Mouse (Mus musculus) thymus, postnatal 0 days (tissue): ENCODE measurements around the gene Auh. TPM values are rescaled to one million over a fixed set of nuclear protein-coding genes. Genes with fewer than 3 reads are reported as not detected.

Experiments
- DNase-seq: peaks from one replicate; pipeline ENCODE4 v3.0.0-alpha.2; 2015; ENCODE audit warnings: low spot score
- polyA plus RNA-seq: library from polyadenylated mRNA; unstranded; fragments of >200 nt; fragmentation: Nextera tagmentation; extraction: Ambion mirVana; gene quantifications from 2 replicates; pipeline ENCODE4 v1.2.1, GENCODE M21; 2015

Auh gene
- polyA plus RNA-seq, 1 experiment from 2014 or later = 82.2 TPM

- DNase-seq = peak; percentile 71
Observed at GRCm38 (mm10) chr13:52924457-52924856, 5.0 kb downstream of the Auh start.

- peak; percentile 74 for DNase-seq
Observed at GRCm38 (mm10) chr13:52921966-52922365, 7.5 kb downstream of the Auh start.

DNA sequence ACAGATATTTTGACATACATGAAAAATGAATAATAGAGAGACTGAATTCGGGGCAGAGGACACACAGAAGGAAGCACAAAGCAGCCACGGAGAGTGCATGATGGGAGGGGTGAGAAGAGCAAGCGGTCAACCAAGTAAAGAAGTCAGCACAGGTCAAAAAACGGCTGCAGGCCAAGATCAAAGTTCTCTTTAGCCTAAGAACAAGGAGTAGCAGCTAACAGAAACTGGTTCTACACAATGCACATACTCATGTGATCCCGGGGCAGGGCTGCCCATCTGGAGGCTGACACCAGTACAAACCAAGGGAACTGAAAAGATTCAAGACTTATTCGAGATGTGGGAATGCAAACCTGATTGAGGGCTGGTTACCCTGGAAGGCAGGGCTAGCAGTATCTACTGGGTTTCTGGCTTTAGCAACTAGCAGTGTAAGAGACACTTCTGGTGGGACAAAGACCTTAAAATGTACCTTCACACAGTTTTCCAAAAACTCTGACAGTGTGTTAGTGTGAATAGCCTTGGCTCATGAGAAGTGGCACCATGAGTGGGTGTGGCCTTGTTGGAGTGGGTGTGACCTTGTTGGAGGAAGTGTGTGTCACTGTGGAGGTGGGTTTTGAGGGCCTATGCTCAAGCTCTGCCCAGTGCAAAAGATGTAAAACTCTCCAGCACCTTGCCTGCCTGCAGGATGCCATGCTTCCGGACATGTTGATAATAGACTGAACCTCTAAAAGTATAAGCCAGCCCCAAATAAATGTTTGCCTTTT is 8.2 kb downstream of the Auh start:
- peak; percentile 34 for DNase-seq

DNA sequence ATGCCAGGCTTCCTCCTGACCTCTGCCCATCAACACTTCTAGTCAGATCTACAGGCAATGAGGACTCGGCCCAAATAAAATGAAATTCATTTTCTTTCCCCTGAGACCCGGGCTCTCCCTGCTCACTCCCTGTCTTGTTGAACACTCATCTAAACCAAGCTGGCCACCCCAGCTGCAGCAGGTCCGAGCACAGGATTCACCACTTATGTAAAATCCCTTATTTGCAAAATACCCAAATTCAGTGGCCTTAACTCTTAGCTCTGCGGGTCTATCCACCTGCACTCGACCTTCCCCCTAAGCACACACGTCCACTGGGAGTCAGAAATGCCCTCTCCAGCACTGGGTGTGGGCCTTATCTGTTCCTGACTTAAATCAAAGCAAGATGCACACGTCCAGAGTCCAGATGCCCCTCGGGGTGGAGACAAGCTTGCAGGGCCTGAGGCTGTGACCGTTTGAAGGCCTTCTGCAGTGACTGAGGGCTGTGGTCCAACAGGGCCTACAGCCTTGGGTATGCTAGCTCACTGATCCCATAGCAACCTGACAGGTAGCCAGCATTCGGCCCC is 9.6 kb downstream of the Auh start:
- DNase-seq = no peak

GRCm38 (mm10) chr13:52918333-52918732 is 11.1 kb downstream of the Auh start:
- DNase-seq = no peak

DNA sequence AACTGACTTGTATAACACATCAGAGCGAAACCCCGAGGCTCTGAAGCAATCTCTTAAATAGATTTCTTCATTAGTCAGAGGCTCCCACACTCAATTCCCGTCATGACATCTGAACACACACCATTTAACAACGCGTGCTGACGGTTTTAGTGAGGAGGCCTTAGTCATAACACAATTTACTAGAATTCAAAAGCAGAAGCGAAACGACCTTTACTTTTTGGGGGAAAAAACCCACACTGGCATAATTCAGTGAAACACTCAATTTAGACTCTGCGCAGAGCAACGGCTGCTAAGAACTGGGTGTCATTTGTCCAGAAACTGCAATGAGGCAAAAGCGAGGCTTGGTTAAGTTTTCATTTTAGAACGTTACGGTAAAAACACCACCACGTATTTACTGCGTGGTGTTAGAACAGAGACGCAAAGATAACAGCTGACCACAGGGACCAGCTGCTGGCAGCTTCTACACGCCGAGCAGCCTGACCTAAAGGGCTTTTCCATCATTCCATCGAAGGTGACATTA is 14.8 kb downstream of the Auh start:
- DNase-seq = no peak

GRCm38 (mm10) chr13:52913926-52914325 is 15.6 kb downstream of the Auh start:
- no peak for DNase-seq

- DNase-seq = no peak
Observed at GRCm38 (mm10) chr13:52912495-52912894, 17.0 kb downstream of the Auh start.

DNA sequence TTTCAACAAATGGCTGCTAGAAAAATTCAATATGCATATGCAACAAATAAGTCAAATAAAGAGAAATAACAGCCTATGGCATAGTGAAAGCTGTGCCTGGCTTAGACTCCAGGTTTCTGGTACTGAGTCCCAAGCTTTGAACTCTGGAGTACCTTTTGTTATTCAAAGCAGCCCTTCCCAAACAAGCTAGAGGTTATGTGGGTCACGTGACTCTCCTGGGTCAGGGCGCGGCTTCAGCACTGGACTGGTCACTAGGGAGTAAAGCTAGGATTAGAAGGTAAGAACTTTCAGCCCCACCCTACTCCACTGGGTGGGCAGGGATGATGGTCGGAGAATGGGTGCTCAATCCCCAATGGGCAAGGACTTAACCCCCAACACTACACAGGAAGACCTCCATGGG is 18.2 kb downstream of the Auh start:
- DNase-seq = no peak

- DNase-seq = no peak
Observed at GRCm38 (mm10) chr13:52906296-52906695, 23.2 kb downstream of the Auh start.

- no peak for DNase-seq
Observed at GRCm38 (mm10) chr13:52904175-52904574, 25.3 kb downstream of the Auh start.

DNA sequence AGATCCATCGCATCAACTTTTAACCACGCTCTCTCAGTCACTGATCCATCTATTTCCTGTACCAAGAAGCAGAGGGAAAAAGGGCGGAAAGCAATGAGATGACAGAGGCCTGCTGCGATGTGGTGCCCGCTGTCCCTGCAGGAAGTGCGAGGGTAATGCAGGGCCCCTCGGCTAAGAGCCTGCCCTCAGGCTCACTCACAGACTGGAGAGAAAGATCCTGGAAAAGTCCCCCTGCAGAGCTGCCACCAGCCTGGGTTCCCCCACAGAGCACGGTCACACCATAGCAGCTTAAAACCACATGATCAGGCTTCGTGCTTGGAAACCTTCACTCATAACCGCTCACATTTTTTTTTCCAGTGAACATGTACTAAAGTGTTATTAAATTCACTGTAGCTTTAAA is 25.7 kb downstream of the Auh start:
- DNase-seq = peak; percentile 52

DNA sequence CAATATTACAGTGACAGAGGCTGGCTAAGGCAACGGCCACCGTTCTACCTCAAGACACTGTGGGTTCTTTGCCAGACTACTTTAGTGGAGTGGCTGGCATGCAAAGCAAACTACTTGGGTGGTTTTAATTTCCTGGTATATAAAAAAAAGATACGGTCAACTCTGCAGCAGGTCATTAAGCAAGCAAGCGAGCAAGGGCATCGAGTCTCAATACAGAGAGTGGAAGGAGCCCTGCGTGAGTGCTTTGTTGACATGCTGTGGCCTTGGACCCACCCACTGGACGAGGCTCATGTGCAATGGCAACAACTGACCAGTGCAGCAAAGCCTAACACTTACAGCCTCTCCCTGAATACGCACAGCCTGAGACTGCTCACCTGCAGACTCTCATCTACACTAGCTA is 27.0 kb downstream of the Auh start:
- DNase-seq = no peak

DNA sequence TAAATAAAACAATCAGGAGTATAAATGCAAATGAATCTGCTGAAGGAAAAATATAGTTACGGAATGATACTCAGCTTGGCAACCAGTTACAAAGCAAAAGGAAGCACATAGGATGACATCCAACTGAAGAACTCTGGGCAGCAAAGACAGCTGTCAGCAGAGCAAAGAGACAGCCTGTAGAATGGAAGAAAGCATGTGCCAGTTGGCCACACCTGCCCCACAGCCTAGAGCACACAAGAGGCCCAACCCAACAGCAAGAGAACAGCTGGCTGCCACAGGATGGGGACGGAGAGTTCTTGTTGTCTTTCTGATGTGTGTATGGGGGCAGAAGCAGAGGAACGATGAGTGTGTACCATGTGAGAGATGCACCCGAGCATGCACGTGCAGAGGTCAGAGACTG is 29.8 kb downstream of the Auh start:
- DNase-seq = peak; percentile 84

GRCm38 (mm10) chr13:52897806-52898205 is 31.7 kb downstream of the Auh start:
- DNase-seq = no peak

DNA sequence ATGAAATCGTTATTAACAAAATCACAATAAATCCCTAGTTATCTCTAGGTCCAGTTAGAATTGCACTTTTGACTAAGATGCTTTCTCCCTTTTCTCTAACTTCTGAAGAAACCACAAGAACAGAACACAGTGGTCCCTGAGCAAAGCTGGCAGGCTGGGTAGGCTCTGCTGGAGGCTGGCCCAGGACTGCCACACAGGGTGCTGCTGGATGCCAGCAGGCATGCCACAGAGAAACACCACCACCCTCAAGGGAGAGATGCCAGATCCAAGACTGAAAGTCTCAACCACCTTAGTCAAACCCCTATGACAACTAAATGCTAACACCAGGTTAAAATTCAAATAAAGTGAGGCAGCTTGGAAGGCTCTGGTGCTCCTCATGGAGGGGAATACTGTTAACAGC is 36.7 kb downstream of the Auh start:
- no peak for DNase-seq

- no peak for DNase-seq
Observed at GRCm38 (mm10) chr13:52892065-52892503, 37.4 kb downstream of the Auh start.

GRCm38 (mm10) chr13:52890313-52890712 is 39.2 kb downstream of the Auh start:
- DNase-seq = no peak

- DNase-seq = no peak
Observed at GRCm38 (mm10) chr13:52886779-52887178, 42.7 kb downstream of the Auh start.

DNA sequence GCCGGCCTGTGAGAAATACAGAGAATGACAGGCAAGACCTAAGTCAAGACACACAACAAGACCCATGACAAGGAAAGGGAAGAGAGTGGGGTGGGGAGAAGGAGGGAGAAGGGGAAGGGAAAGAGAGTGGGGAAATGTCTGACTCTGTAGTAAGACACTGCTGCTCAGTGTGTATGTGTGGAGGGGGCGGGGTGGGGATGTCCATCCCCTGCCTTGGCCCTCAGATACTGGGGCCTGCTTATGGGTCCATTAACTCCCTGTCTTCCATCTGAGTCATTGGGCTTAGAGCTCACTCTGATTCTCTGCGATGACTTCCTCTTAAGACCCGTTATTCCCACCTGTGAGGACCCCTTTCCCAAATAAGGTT is 45.5 kb downstream of the Auh start:
- no peak for DNase-seq

- DNase-seq = no peak
Observed at GRCm38 (mm10) chr13:52883084-52883959, 46.2 kb downstream of the Auh start.

DNA sequence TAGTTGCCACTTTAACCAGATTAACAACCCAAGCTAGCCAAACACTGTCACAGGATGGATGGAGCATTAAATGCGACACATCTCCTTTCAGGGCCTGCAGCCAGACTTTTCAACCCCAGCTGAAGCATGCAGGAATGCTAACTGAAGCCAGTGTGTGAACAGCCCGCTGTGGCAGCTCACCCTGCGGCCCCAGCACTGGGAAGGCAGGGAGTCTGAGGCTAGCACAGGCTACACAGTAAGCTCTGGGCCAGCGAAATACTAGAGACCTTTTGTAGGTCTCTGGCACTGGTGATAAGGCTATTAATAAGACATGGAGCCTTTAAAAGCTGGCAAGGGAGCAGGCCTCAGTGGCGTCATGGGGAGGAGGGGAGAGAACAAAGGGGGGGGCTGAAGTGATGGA is 49.1 kb downstream of the Auh start:
- DNase-seq = no peak
